Mouse (Mus musculus) lung, adult 2 months (tissue): ENCODE results near the gene Sepsecs. TPM values are rescaled to one million over a fixed set of nuclear protein-coding genes. Genes with fewer than 3 reads are reported as not detected.
"Not testable (repeated sequence)": the region's sequence is repeated elsewhere in the genome, so short reads cannot be mapped to it uniquely, and the experiment has no call there.

Experiments
- DNase-seq: peaks from one replicate; pipeline ENCODE4 v3.0.0; 2022
- H3K4me1 ChIP-seq: fragments of 200-500 bp; 2 replicates; pipeline ENCODE4 v1.6.1; 2011; ENCODE audit warnings: low read length; ENCODE audit not compliant: control insufficient read depth, insufficient read depth
- H3K4me3 ChIP-seq: fragments of 200-500 bp; replicated peaks from 2 replicates; pipeline ENCODE3; 2011; ENCODE audit warnings: low read depth, mild to moderate bottlenecking, control low read depth, low read length; ENCODE audit errors: extremely low read depth
- CTCF ChIP-seq: fragments of 200-500 bp; IDR thresholded peaks from 2 replicates; pipeline ENCODE4 v1.5.1; 2011; ENCODE audit warnings: mild to moderate bottlenecking, low read length, control low read depth; ENCODE audit not compliant: insufficient read depth
- POLR2A ChIP-seq: fragments of 200-500 bp; IDR thresholded peaks from 2 replicates; pipeline ENCODE4 v1.6.1; 2011; ENCODE audit warnings: low read depth, mild to moderate bottlenecking, control low read depth, low read length, borderline replicate concordance; ENCODE audit errors: extremely low read depth
- WGBS: fragments of 180-500 bp; shearing (Covaris S2); methylation state at CpG from one replicate; pipeline ENCODE4 v1.1.7; 2018; 5-methylcytosine and 5-hydroxymethylcytosine counted together
- polyA plus RNA-seq: library from polyadenylated mRNA; depleted of rRNA; stranded (reverse); fragments of >200 nt; gene quantifications from 2 replicates; pipeline ENCODE4 v1.2.3, GENCODE M21; 2012; rRNA removed

The Sepsecs gene
- 4.8 and 7.2 TPM in 2 replicates for polyA plus RNA-seq

DNA sequence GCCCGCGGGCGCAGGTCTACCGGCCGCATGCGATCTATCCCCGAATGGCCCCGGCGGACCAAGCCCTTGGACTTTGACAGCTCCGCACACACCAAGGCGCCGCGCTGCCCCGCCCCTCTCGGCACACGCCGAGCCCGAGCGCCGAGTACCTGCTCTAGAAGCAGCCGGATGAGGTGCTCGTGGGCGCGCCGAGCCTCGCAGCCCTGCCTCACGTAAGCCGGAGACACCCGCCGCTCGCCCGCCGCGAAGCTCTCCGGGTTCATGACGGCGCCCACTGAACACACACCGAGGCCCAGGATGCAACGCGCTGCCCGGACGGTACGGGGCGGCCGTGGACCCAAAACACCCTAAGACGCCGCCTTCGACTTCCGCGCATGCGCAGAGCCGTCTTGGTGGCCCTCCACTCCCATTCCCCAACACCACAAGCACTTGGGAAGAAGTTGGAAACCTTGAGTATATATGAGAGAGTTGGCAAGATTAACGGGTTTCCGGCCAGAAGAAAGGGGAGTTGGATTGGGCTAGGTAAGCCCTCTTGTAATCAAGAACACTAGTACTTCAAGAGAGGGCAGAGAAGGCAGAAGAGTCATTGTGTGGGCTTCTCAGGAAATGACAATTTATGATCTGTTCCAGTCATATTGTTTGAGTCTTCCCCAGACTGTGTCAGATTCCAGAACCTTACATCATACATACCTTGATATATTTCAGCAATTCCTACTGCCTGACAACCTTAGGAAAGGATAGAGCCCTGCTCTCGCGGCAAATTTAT lies at the start of gene Sepsecs:
Gene Sepsecs (minus strand): TSS at position 283 of the 766 bp plus-strand sequence.
- 4% methylated on average over 56 of the region's 56 CpGs for WGBS
- peak; percentile 93 for DNase-seq
- no peaks in the 10 kb centered on the region; the same call in 1 of the 2 replicates for H3K4me1 ChIP-seq
- peak; percentile 72; the same call in 1 of the 2 replicates for TF ChIP-seq POLR2A
- no peak for TF ChIP-seq CTCF
- H3K4me3 ChIP-seq, result peak within 1 kb of the TSS; percentile 90

DNA sequence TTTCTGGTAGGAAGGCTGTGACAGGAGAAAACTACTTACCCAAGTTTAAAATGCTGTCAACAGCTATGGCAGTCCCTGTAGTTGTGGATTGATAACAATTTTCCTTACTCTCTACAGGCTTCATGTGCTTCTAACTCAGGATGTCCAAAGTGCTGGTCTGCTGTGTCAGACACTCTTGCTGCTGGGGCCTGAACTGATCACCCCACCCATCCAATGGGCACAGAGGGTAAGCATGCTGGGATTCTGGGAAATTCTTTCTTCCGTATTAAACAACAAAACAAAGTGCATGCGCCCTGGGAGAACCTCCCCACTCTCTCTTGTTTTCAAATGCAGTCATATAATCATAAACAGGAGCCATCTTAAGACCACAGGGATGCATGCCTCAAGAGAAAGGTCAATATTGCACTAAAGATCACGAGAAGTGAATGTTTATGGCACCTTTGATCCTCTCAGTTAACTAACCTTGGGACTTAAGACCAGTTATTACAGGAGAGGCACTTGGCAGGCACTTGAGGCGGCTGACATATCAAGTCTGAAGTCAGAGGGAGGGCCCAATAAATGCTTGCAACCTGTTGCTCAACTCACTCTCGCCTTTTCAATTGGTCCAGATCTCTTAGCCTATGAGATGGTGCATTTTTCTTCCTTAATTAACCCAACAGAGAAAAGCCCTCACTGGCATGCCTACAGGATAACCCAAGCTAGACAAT lies 47.4 kb upstream of the Sepsecs start:
- Histone ChIP-seq H3K4me3 (no peak overlapping the region), H3K4me1 (no peaks in the 10 kb centered on the region)
- no peak for TF ChIP-seq POLR2A
- TF ChIP-seq CTCF, result no peak
- 61% methylated on average over 5 of the region's 5 CpGs for WGBS
- DNase-seq, result peak; percentile 37

DNA sequence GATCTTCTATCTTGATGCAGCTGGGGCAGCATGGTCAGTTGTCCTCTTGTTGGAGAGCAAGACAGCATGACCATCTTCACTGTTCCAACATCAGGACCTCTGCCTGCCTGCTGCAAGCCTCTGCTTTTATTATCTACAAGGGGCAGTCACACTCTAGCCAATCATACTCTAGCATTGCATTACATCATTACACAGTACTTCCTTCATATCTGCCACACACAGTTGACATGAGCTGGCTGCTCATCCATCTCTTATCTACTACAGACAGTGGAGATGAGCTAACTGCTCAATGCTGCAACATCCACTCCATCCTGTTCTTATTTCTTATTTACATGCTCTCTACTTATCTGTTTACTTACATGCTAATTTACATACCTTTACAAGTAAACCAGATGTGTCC lies 43.2 kb upstream of the Sepsecs start:
- H3K4me1 ChIP-seq, result no peaks in the 10 kb centered on the region
- H3K4me3 ChIP-seq, result no peak overlapping the region
- DNase-seq, result no peak
- TF ChIP-seq POLR2A (no peak), CTCF (no peak)

DNA sequence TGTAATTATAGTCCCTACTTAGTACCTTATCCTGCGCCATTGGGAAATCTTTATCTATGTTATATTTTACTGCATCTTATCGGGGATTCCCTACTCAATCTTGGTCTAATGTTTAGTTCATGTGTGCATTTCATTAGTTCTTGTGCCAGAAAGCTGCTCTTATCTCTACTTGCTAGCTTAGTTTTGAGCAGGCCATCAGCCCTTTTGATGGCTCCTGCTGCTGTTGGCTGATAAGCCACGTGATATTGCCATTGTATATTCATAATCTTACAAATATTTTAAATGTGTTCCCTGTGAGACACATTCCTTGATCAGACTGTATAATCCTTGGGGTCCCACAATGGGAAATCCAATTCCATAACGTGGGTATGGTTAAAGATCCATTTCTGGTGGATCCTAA lies 35.1 kb upstream of the Sepsecs start:
- TF ChIP-seq CTCF (no peak), POLR2A (no peak)
- WGBS, result 70% methylated on average over 4 of the region's 4 CpGs
- Histone ChIP-seq H3K4me3 (no peak overlapping the region), H3K4me1 (no peaks in the 10 kb centered on the region)
- DNase-seq, result no peak

DNA sequence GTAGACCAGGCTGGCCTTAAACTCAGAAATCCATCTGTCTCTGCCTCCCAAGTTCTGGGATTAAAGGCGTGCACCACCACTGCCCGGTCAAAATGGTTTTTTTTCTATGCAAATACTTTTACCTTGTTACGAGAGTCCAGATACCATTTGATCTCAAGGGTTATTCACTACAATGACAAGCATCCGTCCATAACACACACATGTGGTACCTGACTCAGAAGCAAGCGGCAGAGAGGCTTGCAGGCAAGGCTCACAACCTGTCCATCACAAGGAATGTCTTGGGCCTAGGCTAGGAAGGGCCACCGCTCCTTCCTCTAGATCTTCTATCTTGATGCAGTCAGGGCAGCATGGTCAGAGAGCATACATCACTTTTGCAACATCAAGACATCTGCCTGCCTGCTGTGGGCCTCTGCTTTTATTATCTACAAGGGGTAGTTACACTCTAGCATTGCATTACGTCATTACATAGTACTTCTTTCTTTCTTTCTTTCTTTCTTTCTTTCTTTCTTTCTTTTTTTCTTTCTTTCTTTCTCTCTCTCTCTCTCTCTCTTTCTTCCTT lies 28.5 kb upstream of the Sepsecs start:
- not testable (repeated sequence) for H3K4me1 ChIP-seq, H3K4me3 ChIP-seq, DNase-seq
- WGBS, result 73% methylated on average over 7 of the region's 7 CpGs

DNA sequence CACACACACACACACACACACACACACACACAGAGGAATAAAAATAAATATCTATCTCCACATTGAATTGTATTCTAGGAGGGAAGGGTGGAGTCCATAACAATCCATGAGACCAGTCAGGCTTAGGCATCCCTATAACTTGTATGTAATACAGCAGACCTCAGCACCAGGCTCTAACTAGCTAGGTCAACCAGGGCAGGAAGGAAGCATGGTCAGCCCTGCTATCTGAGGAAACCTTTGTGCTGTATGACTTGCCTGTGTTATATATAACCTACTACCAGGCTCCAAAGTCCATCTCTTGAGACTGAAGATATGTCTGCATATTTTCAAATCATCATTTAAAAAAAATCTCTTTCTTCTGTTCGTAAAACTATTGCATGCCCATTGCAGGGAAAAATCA lies 27.8 kb upstream of the Sepsecs start:
- 76% methylated on average over 1 of the region's 1 CpGs for WGBS
- Histone ChIP-seq H3K4me1 (no peaks in the 10 kb centered on the region), H3K4me3 (no peak overlapping the region)
- no peak for DNase-seq
- TF ChIP-seq CTCF, result no peak
- no peak for TF ChIP-seq POLR2A

DNA sequence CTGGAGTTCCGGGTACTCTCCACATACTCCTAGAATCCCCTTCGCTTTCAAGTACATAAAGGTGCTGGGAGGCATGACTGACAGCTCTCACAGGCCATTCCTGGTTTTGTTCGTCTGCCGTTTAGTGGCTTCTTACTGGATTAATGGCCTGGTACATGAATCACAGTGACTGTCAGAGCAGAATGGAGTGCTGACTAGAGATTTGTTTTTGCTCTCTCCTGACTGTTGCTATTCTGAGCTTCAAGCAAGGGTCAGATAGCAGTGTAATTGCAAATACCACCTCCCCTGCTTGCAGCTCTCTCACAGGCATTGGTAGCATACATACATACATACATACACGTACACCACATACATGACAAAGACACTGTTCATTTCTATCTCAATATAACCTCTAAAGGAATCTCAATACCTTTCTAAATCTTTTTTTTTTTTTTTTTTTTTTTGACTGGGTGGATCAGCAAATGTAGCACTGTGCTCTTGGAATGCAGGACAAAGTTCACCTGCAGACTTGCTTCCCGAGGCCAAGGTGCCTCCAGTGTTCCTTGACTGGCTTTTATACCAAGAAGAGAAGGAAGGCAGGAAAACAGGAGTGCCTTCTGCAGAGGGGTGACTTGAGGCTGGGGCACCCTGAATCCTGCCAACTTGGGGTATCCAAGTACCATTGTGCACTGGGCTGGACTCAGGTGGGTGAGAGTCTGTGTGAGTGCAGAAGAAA lies 18.4 kb upstream of the Sepsecs start:
- Histone ChIP-seq H3K4me3 (no peak overlapping the region), H3K4me1 (no peaks in the 10 kb centered on the region)
- WGBS, result 47% methylated on average over 6 of the region's 6 CpGs
- TF ChIP-seq CTCF (no peak), POLR2A (no peak)
- no peak for DNase-seq

DNA sequence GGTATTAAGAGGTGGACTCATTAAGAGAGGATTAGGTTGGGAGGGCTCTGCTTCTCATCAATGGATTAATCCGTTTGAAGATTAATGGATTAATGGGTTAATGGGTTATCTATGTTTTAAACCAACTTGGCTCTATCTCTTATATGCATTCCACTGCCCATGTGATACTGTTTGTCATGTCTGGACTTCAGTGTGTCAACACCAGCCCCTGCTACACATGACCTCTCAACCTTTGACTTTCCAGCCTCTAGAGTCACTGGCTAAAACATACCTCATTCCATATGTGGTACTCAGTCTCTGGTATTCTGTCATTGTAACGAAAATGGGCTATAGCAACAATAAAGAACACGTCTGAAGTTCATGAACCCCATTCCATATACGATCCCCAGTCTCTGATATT lies 11.6 kb upstream of the Sepsecs start:
- TF ChIP-seq POLR2A (no peak), CTCF (no peak)
- Histone ChIP-seq H3K4me3 (no peak overlapping the region), H3K4me1 (no peaks in the 10 kb centered on the region)
- DNase-seq, result no peak
- 48% methylated on average over 4 of the region's 4 CpGs for WGBS

DNA sequence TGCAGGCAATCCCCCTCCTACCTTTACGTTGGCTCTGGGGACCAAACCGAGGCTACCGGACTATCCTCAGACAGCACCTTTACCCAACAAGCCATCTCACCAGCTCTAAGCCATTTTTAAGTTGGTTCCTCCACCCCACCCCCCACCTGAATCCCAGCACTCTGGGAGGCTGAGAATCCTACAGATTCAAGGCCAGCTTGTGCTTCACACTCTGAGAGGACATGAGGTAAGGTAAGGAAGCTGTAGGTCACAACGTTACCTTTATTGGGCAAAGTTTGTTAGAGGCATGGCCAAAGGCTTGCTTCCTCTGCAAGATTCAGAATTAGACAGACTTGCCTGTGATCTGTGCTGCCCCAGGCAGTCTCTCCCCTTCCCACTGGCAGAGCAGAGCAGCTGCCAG lies 10.7 kb upstream of the Sepsecs start:
- no peak for DNase-seq
- TF ChIP-seq POLR2A (no peak), CTCF (no peak)
- H3K4me1 ChIP-seq, result no peaks in the 10 kb centered on the region
- 59% methylated on average over 4 of the region's 4 CpGs for WGBS
- H3K4me3 ChIP-seq, result no peak overlapping the region
